Mouse (Mus musculus): ENCODE results near the gene Spem2. TPM values are rescaled to one million over a fixed set of nuclear protein-coding genes. Genes with fewer than 3 reads are reported as not detected.

Spem2 gene
- polyA plus RNA-seq, 1 experiment from 2014 or later, result not detected

DNA sequence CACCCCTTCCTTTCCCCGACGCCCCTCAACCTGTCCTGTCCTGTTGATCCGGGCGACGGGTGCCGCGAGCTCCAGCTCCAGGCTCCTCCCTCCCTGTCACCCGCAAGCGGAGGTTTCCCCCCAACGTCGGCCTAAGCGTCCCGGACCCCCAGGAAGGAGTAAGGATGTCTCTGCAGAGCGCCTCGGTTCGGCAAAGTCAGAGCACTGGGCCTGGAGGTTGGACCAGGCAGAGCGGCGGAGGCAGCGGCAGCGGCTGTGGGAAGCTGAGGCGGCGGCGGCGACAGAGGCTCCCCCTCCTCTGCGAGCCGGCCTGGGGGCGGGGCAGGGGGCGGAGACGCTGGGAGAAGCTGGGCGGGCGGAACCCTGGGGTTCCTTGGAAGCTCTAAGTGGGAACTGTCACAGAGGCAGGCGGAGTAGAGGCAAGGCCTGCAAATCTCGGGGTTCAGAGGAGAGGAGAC is 15.6 kb downstream of the Spem2 start:
- H3K36me3 ChIP-seq (ENCODE audit: insufficient read depth, low read length), result no peaks in the 10 kb centered on the region
- DNase-seq (ENCODE audit: low spot score) (peak; percentile 91), ATAC-seq (replicated peaks; ENCODE audit: low FRiP score, low read depth) (no peak)
- peaks cover 5% of the 10 kb centered on the region; the same call in 1 of the 2 replicates for H3K27me3 ChIP-seq (ENCODE audit: insufficient read depth, low read length)
- no peak for TF ChIP-seq CTCF (IDR thresholded peaks at IDR 0.05; ENCODE audit: low read depth)
- H3K4me3 ChIP-seq (replicated peaks; ENCODE audit: low read depth, low read length), result peak overlapping the region; percentile 39
- under 1% methylated on average over 33 of the region's 33 CpGs for WGBS
- H3K4me1 ChIP-seq (replicated peaks; ENCODE audit: insufficient read depth, low read length), result peaks cover 44% of the 10 kb centered on the region
- peak overlapping the region; percentile 51; the same call in 1 of the 2 replicates for H3K9ac ChIP-seq (ENCODE audit: low read depth, low read length)
- peak overlapping the region; percentile 93 for H3K4me2 ChIP-seq (ENCODE audit: low read length)
- no peaks in the 10 kb centered on the region for H3K9me3 ChIP-seq (replicated peaks; ENCODE audit: low read length)
- no peak overlapping the region for H3K27ac ChIP-seq

DNA sequence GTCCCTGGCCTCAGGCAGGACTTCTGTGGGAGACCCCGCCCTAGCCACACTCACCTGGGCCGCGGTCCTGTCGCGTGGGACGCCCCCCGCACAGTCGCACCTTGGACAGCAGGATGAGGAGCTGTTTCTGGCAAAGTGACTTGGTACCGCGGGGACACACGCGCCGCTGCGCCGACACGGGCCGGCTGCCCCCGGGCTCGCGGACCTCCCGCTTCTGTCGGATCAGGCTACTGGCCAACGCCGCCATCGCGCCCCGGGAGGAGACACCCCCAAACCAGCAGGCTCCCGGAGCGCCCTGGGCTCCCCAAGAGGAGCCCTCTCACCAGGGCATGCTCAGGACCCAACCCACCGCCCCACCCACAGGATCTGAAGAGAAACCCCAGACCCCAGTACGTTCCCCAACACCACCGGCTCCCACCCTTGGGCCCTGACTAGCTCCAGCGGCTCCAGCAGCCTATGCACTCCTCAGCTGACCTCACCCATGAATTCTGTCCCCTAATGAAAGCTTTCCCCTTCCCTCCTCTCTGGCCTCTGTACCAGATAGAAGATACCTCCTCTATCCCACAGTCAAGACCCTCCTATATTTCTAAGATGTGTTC is 16.8 kb downstream of the Spem2 start, which contains the start of gene Fgf11:
Fgf11 (minus strand) TSS at position 479 of the 599 bp plus-strand sequence.
- no peak for DNase-seq (ENCODE audit: low spot score)
- ATAC-seq (replicated peaks; ENCODE audit: low FRiP score, low read depth), result no peak
- TF ChIP-seq CTCF (IDR thresholded peaks at IDR 0.05; ENCODE audit: low read depth), result no peak
- 2% methylated on average over 32 of the region's 33 CpGs for WGBS
- Histone ChIP-seq H3K9ac (ENCODE audit: low read depth, low read length) (peak within 1 kb of the TSS; percentile 68), H3K4me3 (replicated peaks; ENCODE audit: low read depth, low read length) (peak within 1 kb of the TSS; percentile 47), H3K4me1 (replicated peaks; ENCODE audit: insufficient read depth, low read length) (peaks cover 44% of the 10 kb centered on the region), H3K27ac (0 out of 2 replicates have a peak within 1 kb of the TSS, but pooled peaks have one; percentile 31), H3K9me3 (replicated peaks; ENCODE audit: low read length) (no peaks in the 10 kb centered on the region), H3K36me3 (ENCODE audit: insufficient read depth, low read length) (no peaks in the 10 kb centered on the region), H3K4me2 (ENCODE audit: low read length) (peak within 1 kb of the TSS; percentile 93), H3K27me3 (ENCODE audit: insufficient read depth, low read length) (peaks cover 5% of the 10 kb centered on the region; the same call in 1 of the 2 replicates)

DNA sequence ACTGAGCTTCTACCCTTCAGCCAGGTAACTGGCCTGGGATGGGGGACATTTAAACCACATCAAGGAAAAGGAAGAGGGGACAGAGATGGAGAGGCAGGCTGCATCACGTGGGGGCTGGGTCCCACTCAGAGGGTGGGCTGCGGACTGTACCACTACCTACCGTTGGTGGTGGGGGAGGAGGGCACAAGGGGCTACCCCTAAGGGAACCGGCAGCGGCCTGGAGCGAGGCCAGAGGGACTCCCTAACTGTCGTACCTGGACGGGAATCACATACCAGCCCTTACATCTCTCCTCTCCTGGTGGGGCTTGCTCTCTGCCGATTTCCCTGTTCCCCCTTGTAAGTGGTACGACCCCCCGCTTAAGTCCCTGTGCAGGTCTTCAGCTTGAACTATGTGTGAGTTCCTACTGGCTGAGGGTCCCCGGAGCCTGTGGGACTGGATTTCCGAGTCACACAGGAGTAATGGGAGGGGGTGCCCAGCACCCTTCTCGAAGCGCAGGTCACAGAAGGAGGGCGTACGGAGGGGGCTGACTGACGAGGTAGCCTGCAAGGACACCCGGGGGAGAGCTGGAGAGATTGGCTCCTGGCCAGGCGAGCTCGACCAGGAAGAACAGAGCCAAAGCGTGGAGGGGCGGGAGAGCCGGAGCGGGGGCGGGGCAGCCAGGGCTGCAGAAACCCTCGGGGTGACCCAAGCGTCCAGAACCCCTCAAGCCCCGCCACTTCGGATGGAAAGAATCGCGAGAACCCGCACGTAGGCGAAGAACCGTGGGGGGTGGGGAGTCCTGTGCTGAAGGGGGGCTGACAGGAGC is 17.7 kb downstream of the Spem2 start:
- H3K4me1 ChIP-seq (replicated peaks; ENCODE audit: insufficient read depth, low read length), result peaks cover 50% of the 10 kb centered on the region
- H3K4me3 ChIP-seq (replicated peaks; ENCODE audit: low read depth, low read length), result peak overlapping the region; percentile 47
- no peaks in the 10 kb centered on the region for H3K36me3 ChIP-seq (ENCODE audit: insufficient read depth, low read length)
- peak overlapping the region; percentile 68 for H3K9ac ChIP-seq (ENCODE audit: low read depth, low read length)
- H3K27me3 ChIP-seq (ENCODE audit: insufficient read depth, low read length), result 0 out of 2 replicates have a peak, but pooled peaks cover 1% of the 10 kb centered on the region
- peak; percentile 48 for ATAC-seq (replicated peaks; ENCODE audit: low FRiP score, low read depth)
- no peaks in the 10 kb centered on the region for H3K9me3 ChIP-seq (replicated peaks; ENCODE audit: low read length)
- under 1% methylated on average over 34 of the region's 36 CpGs for WGBS
- TF ChIP-seq CTCF (IDR thresholded peaks at IDR 0.05; ENCODE audit: low read depth), result no peak
- H3K4me2 ChIP-seq (ENCODE audit: low read length), result peak overlapping the region; percentile 93
- peak; percentile 91 for DNase-seq (ENCODE audit: low spot score)
- H3K27ac ChIP-seq, result 0 out of 2 replicates have a peak overlapping the region, but pooled peaks have one; percentile 31

DNA sequence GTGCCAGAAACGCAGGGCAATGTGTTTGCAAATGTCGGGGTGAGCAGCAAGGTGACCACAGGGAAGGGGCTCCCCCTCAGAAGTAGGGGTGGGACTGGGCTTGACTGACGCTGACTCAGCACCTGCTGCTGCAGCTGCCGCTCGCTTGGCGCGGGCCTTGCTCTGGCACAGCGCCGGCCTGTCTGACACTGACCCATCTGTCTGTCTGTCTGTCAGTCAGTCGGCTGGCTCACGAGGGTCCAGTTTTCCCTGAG is 18.2 kb downstream of the Spem2 start:
- Histone ChIP-seq H3K4me1 (replicated peaks; ENCODE audit: insufficient read depth, low read length) (peaks cover 50% of the 10 kb centered on the region), H3K4me2 (ENCODE audit: low read length) (peak overlapping the region; percentile 93), H3K9me3 (replicated peaks; ENCODE audit: low read length) (no peaks in the 10 kb centered on the region), H3K9ac (ENCODE audit: low read depth, low read length) (peak overlapping the region; percentile 68; the same call in 1 of the 2 replicates), H3K27me3 (ENCODE audit: insufficient read depth, low read length) (no peaks in the 10 kb centered on the region), H3K27ac (no peak overlapping the region), H3K4me3 (replicated peaks; ENCODE audit: low read depth, low read length) (peak overlapping the region; percentile 47), H3K36me3 (ENCODE audit: insufficient read depth, low read length) (no peaks in the 10 kb centered on the region)
- 3% methylated on average over 11 of the region's 11 CpGs for WGBS
- DNase-seq (ENCODE audit: low spot score) (no peak), ATAC-seq (replicated peaks; ENCODE audit: low FRiP score, low read depth) (no peak)
- no peak for TF ChIP-seq CTCF (IDR thresholded peaks at IDR 0.05; ENCODE audit: low read depth)

DNA sequence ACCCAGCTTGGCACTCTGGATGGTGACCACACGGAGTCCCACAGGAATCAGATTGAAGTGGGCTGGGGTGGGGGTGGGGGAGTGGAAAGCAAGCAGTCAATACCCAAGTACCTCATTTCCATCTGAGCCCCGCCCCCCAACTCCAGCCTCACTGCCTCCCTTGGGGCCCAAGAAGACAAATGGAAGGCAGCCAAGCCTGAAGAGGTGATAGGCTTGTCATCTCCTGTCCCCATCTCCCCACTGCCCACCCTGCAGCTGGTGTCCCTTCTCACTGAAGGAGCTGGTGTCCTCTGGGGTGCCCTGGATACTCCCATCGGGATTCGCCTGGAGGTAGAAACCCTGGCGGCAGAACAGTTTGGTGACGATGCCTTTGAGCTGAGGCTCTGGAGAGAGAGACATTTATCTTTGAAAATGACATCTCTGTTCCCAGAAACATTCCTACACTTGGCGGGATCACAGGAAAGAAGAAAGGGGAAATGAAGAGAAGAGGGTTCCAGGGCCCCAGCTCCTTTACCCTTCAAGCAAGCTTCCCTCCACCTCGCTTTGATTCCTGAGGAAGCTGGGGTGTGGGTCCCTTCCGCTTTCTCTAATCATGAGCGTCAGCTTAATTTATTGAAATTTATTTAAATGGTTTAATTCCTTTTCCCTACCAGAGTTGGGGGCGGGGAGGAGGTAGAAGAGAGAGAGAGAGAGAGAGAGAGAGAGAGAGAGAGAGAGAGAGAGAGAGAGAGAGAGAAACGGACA is 18.7 kb downstream of the Spem2 start:
- no peak overlapping the region for H3K27ac ChIP-seq

DNA sequence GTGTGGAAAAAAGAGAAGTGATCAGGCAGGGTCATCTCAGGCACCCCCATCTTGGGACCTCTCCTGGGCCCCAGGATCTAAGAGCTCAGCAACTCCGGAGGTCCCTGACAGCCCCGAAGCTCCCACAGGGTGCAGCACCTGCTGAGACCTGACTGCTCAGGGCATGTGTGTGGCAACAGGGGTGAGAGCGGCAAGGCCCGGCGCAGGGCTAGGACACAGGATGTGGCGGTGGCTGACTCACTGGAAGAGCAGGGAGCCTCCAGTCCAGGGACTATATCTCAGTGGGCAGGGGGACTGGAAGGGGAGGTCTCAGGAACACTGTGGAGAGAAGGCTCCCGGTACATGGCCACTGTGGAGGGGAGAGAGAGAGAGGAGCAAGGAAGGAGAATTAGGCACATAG is 20.3 kb downstream of the Spem2 start:
- Histone ChIP-seq H3K4me2 (ENCODE audit: low read length) (no peak overlapping the region), H3K27ac (no peak overlapping the region), H3K9ac (ENCODE audit: low read depth, low read length) (no peak overlapping the region), H3K36me3 (ENCODE audit: insufficient read depth, low read length) (no peaks in the 10 kb centered on the region), H3K27me3 (ENCODE audit: insufficient read depth, low read length) (no peaks in the 10 kb centered on the region), H3K4me1 (replicated peaks; ENCODE audit: insufficient read depth, low read length) (peaks cover 31% of the 10 kb centered on the region), H3K4me3 (replicated peaks; ENCODE audit: low read depth, low read length) (no peak overlapping the region), H3K9me3 (replicated peaks; ENCODE audit: low read length) (no peaks in the 10 kb centered on the region)
- TF ChIP-seq CTCF (IDR thresholded peaks at IDR 0.05; ENCODE audit: low read depth), result no peak
- DNase-seq (ENCODE audit: low spot score), result no peak
- no peak for ATAC-seq (replicated peaks; ENCODE audit: low FRiP score, low read depth)
- 83% methylated on average over 7 of the region's 7 CpGs for WGBS

More for the DNA sequence above, 18.7 kb downstream of the Spem2 start:
- no peak overlapping the region for H3K4me3 ChIP-seq (replicated peaks; ENCODE audit: low read depth, low read length)
- no peak overlapping the region for H3K9ac ChIP-seq (ENCODE audit: low read depth, low read length)
- ATAC-seq (replicated peaks; ENCODE audit: low FRiP score, low read depth) (no peak), DNase-seq (ENCODE audit: low spot score) (no peak)
- H3K4me1 ChIP-seq (replicated peaks; ENCODE audit: insufficient read depth, low read length), result peaks cover 45% of the 10 kb centered on the region
- H3K9me3 ChIP-seq (replicated peaks; ENCODE audit: low read length), result no peaks in the 10 kb centered on the region
- H3K4me2 ChIP-seq (ENCODE audit: low read length), result peak overlapping the region; percentile 93
- no peaks in the 10 kb centered on the region for H3K27me3 ChIP-seq (ENCODE audit: insufficient read depth, low read length)
- WGBS, result 21% methylated on average over 12 of the region's 12 CpGs
- TF ChIP-seq CTCF (IDR thresholded peaks at IDR 0.05; ENCODE audit: low read depth), result no peak
- no peaks in the 10 kb centered on the region for H3K36me3 ChIP-seq (ENCODE audit: insufficient read depth, low read length)
